Mouse (Mus musculus): ENCODE measurements around the gene Chst2. TPM values are rescaled to one million over a fixed set of nuclear protein-coding genes. Genes with fewer than 3 reads are reported as not detected.
A peak's percentile ranks its signal among the peaks of the same experiment; 100 is the strongest.

Gene Chst2
- polyA plus RNA-seq (2012; fragmentation: generic; extraction: Trizol) = 8.4 TPM

- H3K4me3 ChIP-seq = peak within 1 kb of the TSS; percentile 52
- no peaks in the 10 kb centered on the region for H3K27me3 ChIP-seq (ENCODE audit: control insufficient read depth, insufficient read depth, insufficient read length)
- TF ChIP-seq TCF12 (IDR thresholded peaks at IDR 0.05; ENCODE audit: insufficient read depth, poor library complexity, severe bottlenecking) (no peak), E2F4 (IDR thresholded peaks at IDR 0.05; ENCODE audit: insufficient read depth) (peak; percentile 8), MYOD1 (IDR thresholded peaks at IDR 0.05; ENCODE audit: control insufficient read depth in 1 of 3, insufficient read length in 2 of 3, low read depth in 2 of 3) (no peak), TCF3 (IDR thresholded peaks at IDR 0.05; ENCODE audit: insufficient read length, low read depth) (no peak), POLR2A (IDR thresholded peaks at IDR 0.05; ENCODE audit: insufficient read length, low read depth) (peak; percentile 76), POLR2AphosphoS2 (IDR thresholded peaks at IDR 0.05; ENCODE audit: insufficient read length, low read depth) (peak; percentile 8), MAX (IDR thresholded peaks at IDR 0.05; ENCODE audit: low read depth) (no peak), CEBPB (IDR thresholded peaks at IDR 0.05; ENCODE audit: insufficient read depth, poor library complexity, severe bottlenecking) (no peak), SRF (IDR thresholded peaks at IDR 0.05; ENCODE audit: control insufficient read depth, insufficient read length, low read depth) (no peak), USF1 (IDR thresholded peaks at IDR 0.05; ENCODE audit: low read depth) (no peak), MYOG (IDR thresholded peaks at IDR 0.05; ENCODE audit: control insufficient read depth in 1 of 3, insufficient read depth in 1 of 3, insufficient read length in 2 of 3, low read depth in 2 of 3) (no peak), REST (IDR thresholded peaks at IDR 0.05; ENCODE audit: insufficient read depth, insufficient read length) (no peak)
- H3K4me2 ChIP-seq (ENCODE audit: low read depth) = peak within 1 kb of the TSS; percentile 92
- H3K36me3 ChIP-seq (ENCODE audit: control insufficient read depth, insufficient read depth) = peaks cover 4% of the 10 kb centered on the region
- H3K79me2 ChIP-seq (ENCODE audit: control insufficient read depth, insufficient read depth) = peaks cover 24% of the 10 kb centered on the region
- H3ac ChIP-seq (ENCODE audit: control insufficient read depth, insufficient read length) = peak within 1 kb of the TSS; percentile 95
These were observed at the start of gene Chst2 for GRCm38 (mm10) chr9:95406571-95407561. Chst2 (minus strand) TSS chr9:95406722.

GRCm38 (mm10) chr9:95451931-95452330, 45.4 kb upstream of the Chst2 start:
- Histone ChIP-seq H3K36me3 (ENCODE audit: control insufficient read depth, insufficient read depth) (peaks cover 11% of the 10 kb centered on the region), H3K4me3 (no peak overlapping the region), H3K79me2 (ENCODE audit: control insufficient read depth, insufficient read depth) (no peaks in the 10 kb centered on the region), H3ac (ENCODE audit: control insufficient read depth, insufficient read length) (no peak overlapping the region), H3K4me2 (ENCODE audit: low read depth) (no peak overlapping the region), H3K27me3 (ENCODE audit: control insufficient read depth, insufficient read depth, insufficient read length) (no peaks in the 10 kb centered on the region)
- TF ChIP-seq POLR2A (IDR thresholded peaks at IDR 0.05; ENCODE audit: insufficient read length, low read depth) = no peak
- TF ChIP-seq REST (IDR thresholded peaks at IDR 0.05; ENCODE audit: insufficient read depth, insufficient read length) = no peak
- TF ChIP-seq E2F4 (IDR thresholded peaks at IDR 0.05; ENCODE audit: insufficient read depth) = no peak
- no peak for TF ChIP-seq CEBPB (IDR thresholded peaks at IDR 0.05; ENCODE audit: insufficient read depth, poor library complexity, severe bottlenecking)

- no peaks in the 10 kb centered on the region for H3K27me3 ChIP-seq (ENCODE audit: control insufficient read depth, insufficient read depth, insufficient read length)
These were observed 44.1 kb upstream of the Chst2 start for GRCm38 (mm10) chr9:95450586-95450985.

GRCm38 (mm10) chr9:95442321-95442731, 35.8 kb upstream of the Chst2 start:
- no peaks in the 10 kb centered on the region for H3K36me3 ChIP-seq (ENCODE audit: control insufficient read depth, insufficient read depth)
- no peaks in the 10 kb centered on the region for H3K27me3 ChIP-seq (ENCODE audit: control insufficient read depth, insufficient read depth, insufficient read length)
- H3K4me2 ChIP-seq (ENCODE audit: low read depth) = no peak overlapping the region
- no peak overlapping the region for H3ac ChIP-seq (ENCODE audit: control insufficient read depth, insufficient read length)
- TF ChIP-seq REST (IDR thresholded peaks at IDR 0.05; ENCODE audit: insufficient read depth, insufficient read length) (no peak), E2F4 (IDR thresholded peaks at IDR 0.05; ENCODE audit: insufficient read depth) (no peak), TCF3 (IDR thresholded peaks at IDR 0.05; ENCODE audit: insufficient read length, low read depth) (no peak), MYOD1 (IDR thresholded peaks at IDR 0.05; ENCODE audit: control insufficient read depth in 1 of 3, insufficient read length in 2 of 3, low read depth in 2 of 3) (no peak), MYOG (IDR thresholded peaks at IDR 0.05; ENCODE audit: control insufficient read depth in 1 of 3, insufficient read depth in 1 of 3, insufficient read length in 2 of 3, low read depth in 2 of 3) (no peak), TCF12 (IDR thresholded peaks at IDR 0.05; ENCODE audit: insufficient read depth, poor library complexity, severe bottlenecking) (no peak), MAX (IDR thresholded peaks at IDR 0.05; ENCODE audit: low read depth) (no peak), POLR2AphosphoS2 (IDR thresholded peaks at IDR 0.05; ENCODE audit: insufficient read length, low read depth) (no peak), CEBPB (IDR thresholded peaks at IDR 0.05; ENCODE audit: insufficient read depth, poor library complexity, severe bottlenecking) (no peak), POLR2A (IDR thresholded peaks at IDR 0.05; ENCODE audit: insufficient read length, low read depth) (no peak), SRF (IDR thresholded peaks at IDR 0.05; ENCODE audit: control insufficient read depth, insufficient read length, low read depth) (no peak), USF1 (IDR thresholded peaks at IDR 0.05; ENCODE audit: low read depth) (no peak)
- no peak overlapping the region for H3K4me3 ChIP-seq
- no peaks in the 10 kb centered on the region for H3K79me2 ChIP-seq (ENCODE audit: control insufficient read depth, insufficient read depth)

More at GRCm38 (mm10) chr9:95450586-95450985, 44.1 kb upstream of the Chst2 start:
- Histone ChIP-seq H3K4me3 (no peak overlapping the region), H3K79me2 (ENCODE audit: control insufficient read depth, insufficient read depth) (no peaks in the 10 kb centered on the region), H3ac (ENCODE audit: control insufficient read depth, insufficient read length) (no peak overlapping the region), H3K36me3 (ENCODE audit: control insufficient read depth, insufficient read depth) (peaks cover under 1% of the 10 kb centered on the region), H3K4me2 (ENCODE audit: low read depth) (no peak overlapping the region)
- TF ChIP-seq REST (IDR thresholded peaks at IDR 0.05; ENCODE audit: insufficient read depth, insufficient read length) (no peak), TCF3 (IDR thresholded peaks at IDR 0.05; ENCODE audit: insufficient read length, low read depth) (no peak), USF1 (IDR thresholded peaks at IDR 0.05; ENCODE audit: low read depth) (no peak), MYOD1 (IDR thresholded peaks at IDR 0.05; ENCODE audit: control insufficient read depth in 1 of 3, insufficient read length in 2 of 3, low read depth in 2 of 3) (no peak), SRF (IDR thresholded peaks at IDR 0.05; ENCODE audit: control insufficient read depth, insufficient read length, low read depth) (no peak), POLR2AphosphoS2 (IDR thresholded peaks at IDR 0.05; ENCODE audit: insufficient read length, low read depth) (no peak), TCF12 (IDR thresholded peaks at IDR 0.05; ENCODE audit: insufficient read depth, poor library complexity, severe bottlenecking) (no peak)
